Mouse (Mus musculus): ENCODE results near the gene Alkbh2.

The Alkbh2 gene

GRCm38 (mm10) chr5:114101873-114102272 lies 26.1 kb downstream of the Alkbh2 start:
- DNase-seq (ENCODE audit: low spot score), result no peak

DNA sequence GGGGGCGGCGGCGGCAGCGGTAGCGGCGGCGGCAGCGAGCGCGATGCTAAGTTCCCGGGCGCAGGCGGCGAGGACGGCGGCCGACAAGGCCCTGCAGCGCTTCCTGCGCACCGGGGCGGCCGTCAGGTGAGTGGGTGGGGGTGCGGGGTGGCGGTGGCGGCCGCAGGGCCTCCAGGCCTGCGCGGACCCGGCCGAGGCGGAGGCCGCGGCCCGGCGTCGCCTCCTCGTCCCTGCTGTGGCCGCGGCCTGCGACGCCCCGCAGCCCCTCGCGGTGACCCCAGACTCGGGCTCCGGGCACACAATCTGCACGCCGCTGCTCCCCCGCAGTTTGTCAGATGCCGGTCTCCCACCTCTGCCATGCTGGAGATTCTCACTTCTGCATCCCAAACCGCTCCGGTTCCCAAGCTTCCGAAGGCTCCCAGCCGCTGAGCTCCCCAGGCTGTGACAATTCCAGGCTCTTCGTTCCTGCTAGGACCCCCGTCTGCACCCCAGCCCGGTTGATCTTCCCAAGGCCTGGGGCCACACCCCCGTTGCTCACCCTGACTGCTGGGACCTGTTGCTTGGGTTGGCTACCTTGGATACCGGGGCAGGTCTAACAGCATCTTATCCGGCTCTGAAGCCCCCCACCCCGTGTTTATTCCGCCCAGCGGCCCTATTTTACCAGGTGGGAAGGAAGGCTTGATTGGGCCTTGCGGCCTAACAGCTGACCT lies 27.5 kb downstream of the Alkbh2 start:
- no peak for DNase-seq (ENCODE audit: low spot score)

DNA sequence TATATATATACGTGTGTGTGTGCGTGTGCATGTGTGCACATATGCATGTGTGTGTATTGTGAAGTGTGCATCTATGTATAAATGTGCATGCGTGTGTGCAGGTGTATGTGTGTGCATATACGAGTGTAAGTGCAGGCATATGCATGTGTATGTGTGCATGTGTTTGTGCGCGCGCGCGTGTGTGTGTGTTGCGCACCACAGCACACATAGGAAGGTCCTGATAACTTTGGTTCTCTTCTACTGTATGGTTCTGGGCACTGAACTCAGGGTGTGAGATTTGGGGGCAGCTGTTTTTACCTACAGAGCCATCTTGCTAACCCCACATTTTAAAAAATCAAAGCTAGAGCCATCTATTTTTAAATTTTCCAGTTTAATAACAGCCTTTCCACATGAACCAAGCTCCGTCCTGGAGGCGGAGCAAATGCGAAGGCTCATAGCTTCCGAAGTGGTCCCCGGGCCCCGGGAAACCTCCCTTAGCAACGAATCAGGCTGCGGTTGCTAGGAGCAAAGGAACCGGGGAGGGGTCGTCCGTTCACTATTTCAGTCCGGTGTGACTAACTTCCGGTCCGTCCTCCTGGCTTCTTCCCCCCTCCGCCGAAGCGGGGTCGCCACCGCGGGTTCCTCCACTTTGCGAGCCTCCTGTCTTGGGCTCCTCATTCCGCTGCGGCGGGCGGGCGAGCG lies 28.2 kb downstream of the Alkbh2 start:
- peak; percentile 88 for DNase-seq (ENCODE audit: low spot score)

- DNase-seq (ENCODE audit: low spot score), result peak; percentile 78
Measured at GRCm38 (mm10) chr5:114091057-114091807, 36.8 kb downstream of the Alkbh2 start, which contains the start of gene Svop. Svop (minus strand) TSS chr5:114091570.

GRCm38 (mm10) chr5:114090421-114091013 lies 37.5 kb downstream of the Alkbh2 start:
- DNase-seq (ENCODE audit: low spot score), result no peak

- no peak for DNase-seq (ENCODE audit: low spot score)
Measured at GRCm38 (mm10) chr5:114087875-114088480, 40.0 kb downstream of the Alkbh2 start.

DNA sequence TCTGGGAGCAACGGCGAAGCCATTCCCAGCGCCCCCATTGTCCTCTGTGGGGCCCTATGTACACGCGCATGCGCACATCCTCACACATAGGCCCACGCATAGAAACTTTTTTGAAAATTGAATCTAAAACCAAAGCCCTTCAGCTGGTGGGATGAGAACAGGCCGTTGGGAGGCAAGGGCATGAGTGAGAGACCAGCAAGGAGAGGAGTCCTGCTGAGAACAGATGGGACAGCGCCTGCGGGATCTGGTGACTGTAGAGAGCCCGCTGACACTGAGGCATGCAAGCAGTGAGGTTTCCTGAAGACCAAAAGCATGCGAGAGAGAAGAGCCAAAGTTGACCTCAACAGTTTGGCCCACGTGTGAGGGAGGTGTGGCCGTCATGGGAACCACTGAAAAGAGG lies 42.5 kb downstream of the Alkbh2 start:
- no peak for DNase-seq (ENCODE audit: low spot score)

- DNase-seq (ENCODE audit: low spot score), result no peak
Measured at GRCm38 (mm10) chr5:114077009-114077408, 51.0 kb downstream of the Alkbh2 start.
